Mouse (Mus musculus) fibroblast of lung, adult 2 months (primary cell): ENCODE measurements at regions not wholly inside any gene's neighbourhood (a gene's known extent, or its start where the extent isn't known, plus 50 kb on each side); places are given as distances from the start of the nearest gene placed in this dataset.
"Not testable (repeated sequence)": the region's sequence is repeated elsewhere in the genome, so short reads cannot be mapped to it uniquely, and the experiment has no call there.

Experiments
- DNase-seq: peaks from one replicate; pipeline ENCODE4 v3.0.0-alpha.2; 2011; ENCODE audit warnings: low read depth

GRCm38 (mm10) chr14:13055198-13055597 is 229.4 kb upstream of the Synpr start:
- DNase-seq, result no peak

- not testable (repeated sequence) for DNase-seq
These were observed 219.7 kb upstream of the Cadps start for GRCm38 (mm10) chr14:13042536-13042935.

- no peak for DNase-seq
These were observed 218.9 kb upstream of the Cadps start for GRCm38 (mm10) chr14:13041741-13042140.

GRCm38 (mm10) chr14:13040176-13040575 is 217.3 kb upstream of the Cadps start:
- DNase-seq, result peak; percentile 10

- DNase-seq, result no peak
These were observed 214.5 kb upstream of the Cadps start for GRCm38 (mm10) chr14:13037426-13037825.

- DNase-seq, result no peak
These were observed 206.9 kb upstream of the Cadps start for GRCm38 (mm10) chr14:13029794-13030193.

GRCm38 (mm10) chr14:13022744-13023143 is 199.9 kb upstream of the Cadps start:
- DNase-seq, result no peak

- no peak for DNase-seq
These were observed 188.2 kb upstream of the Cadps start for GRCm38 (mm10) chr14:13011099-13011498.

GRCm38 (mm10) chr14:13000997-13001699 is 178.3 kb upstream of the Cadps start:
- DNase-seq, result no peak

- no peak for DNase-seq
These were observed 156.5 kb upstream of the Cadps start for GRCm38 (mm10) chr14:12979416-12979815.

GRCm38 (mm10) chr14:12966441-12966840 is 143.6 kb upstream of the Cadps start:
- no peak for DNase-seq

GRCm38 (mm10) chr14:12957896-12958295 is 135.0 kb upstream of the Cadps start:
- DNase-seq, result not testable (repeated sequence)

- DNase-seq, result no peak
These were observed 128.0 kb upstream of the Cadps start for GRCm38 (mm10) chr14:12950922-12951321.

- no peak for DNase-seq
These were observed 115.9 kb upstream of the Cadps start for GRCm38 (mm10) chr14:12938638-12939293.

GRCm38 (mm10) chr14:12936343-12936742 is 113.5 kb upstream of the Cadps start:
- no peak for DNase-seq

GRCm38 (mm10) chr14:12931668-12932384 is 108.9 kb upstream of the Cadps start:
- no peak for DNase-seq

- DNase-seq, result no peak
These were observed 100.7 kb upstream of the Cadps start for GRCm38 (mm10) chr14:12923617-12924016.

GRCm38 (mm10) chr14:12915431-12915830 is 92.6 kb upstream of the Cadps start:
- DNase-seq, result no peak

- no peak for DNase-seq
These were observed 91.1 kb upstream of the Cadps start for GRCm38 (mm10) chr14:12913956-12914355.

GRCm38 (mm10) chr14:12913421-12913820 is 90.5 kb upstream of the Cadps start:
- DNase-seq, result no peak

GRCm38 (mm10) chr14:12877337-12877662 is 54.4 kb upstream of the Cadps start:
- DNase-seq, result no peak

- no peak for DNase-seq
These were observed 53.8 kb upstream of the Cadps start for GRCm38 (mm10) chr14:12876417-12877336.
